Mouse (Mus musculus) adrenal gland, adult 2 months (tissue): ENCODE results near the gene Liph. TPM values are rescaled to one million over a fixed set of nuclear protein-coding genes. Genes with fewer than 3 reads are reported as not detected.
"Not testable (repeated sequence)": the region's sequence is repeated elsewhere in the genome, so short reads cannot be mapped to it uniquely, and the experiment has no call there.

Experiments
- DNase-seq: peaks from one replicate; pipeline ENCODE4 v3.0.0; 2021
- long read RNA-seq: library from polyadenylated mRNA; stranded (forward); transcript quantifications from one replicate; pipeline ENCODE4 v2.0.0, GENCODE M21; 2021
- polyA plus RNA-seq: library from polyadenylated mRNA; depleted of rRNA; stranded (reverse); fragments of >200 nt; gene quantifications from 2 replicates; pipeline ENCODE4 v1.2.3, GENCODE M21; 2012; rRNA removed
- total RNA-seq, 2 experiments: library from RNA; stranded (reverse); gene quantifications; 2 replicates each; pipeline ENCODE4 v1.2.3; 2021

Liph gene
- total RNA-seq (under 1 TPM; 0.26 to 0.79 TPM), polyA plus RNA-seq (0.03 TPM in 1 of 2 replicates, not detected in the other)
- long read RNA-seq, result 0 reads

- no peak for DNase-seq
Measured at GRCm38 (mm10) chr16:21995304-21995703, at the start of gene Liph. Gene Liph, minus strand, starts transcription at chr16:21995663.

DNA sequence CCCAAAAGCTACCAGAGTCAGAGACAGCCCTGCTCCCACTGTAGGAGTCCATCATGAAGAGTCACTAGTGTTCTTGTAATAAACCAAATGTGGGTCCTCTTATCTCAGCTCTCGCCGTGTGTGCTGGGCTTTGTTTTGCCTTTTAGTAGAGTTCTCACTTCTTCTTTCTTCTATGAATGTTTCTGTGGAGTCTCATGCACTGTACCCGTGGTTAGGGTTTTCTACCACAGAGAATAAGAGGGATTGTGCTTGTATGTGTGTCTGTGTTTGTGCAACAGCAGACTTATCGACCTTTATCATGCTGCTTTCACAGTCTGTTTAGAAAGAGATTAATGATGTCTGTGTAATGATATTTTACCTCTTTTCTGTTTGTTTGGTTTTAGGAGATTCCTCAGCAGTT, 48.4 kb upstream of the Liph start:
- DNase-seq, result no peak

GRCm38 (mm10) chr16:22039978-22040377, 44.5 kb upstream of the Liph start:
- DNase-seq, result no peak

DNA sequence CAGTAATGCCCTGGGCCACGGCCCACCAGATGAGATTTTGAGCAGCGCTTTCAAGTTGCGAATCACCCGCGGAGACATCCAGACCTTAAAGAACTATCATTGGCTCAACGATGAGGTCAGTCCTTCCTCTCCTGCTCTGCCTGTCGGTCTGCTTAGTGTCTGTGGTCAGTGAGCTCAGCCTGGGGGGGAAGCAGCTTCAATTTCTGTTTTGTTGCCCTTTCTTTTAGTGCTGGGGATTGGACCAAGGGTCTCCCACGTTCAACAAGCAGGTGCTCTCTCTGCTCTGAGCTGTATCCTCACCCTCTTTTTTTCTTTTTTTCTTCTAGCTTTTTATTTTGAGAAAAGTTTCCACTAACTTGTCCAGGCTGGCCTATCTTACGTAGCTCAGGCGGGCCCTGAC, 43.1 kb upstream of the Liph start:
- DNase-seq, result no peak

DNA sequence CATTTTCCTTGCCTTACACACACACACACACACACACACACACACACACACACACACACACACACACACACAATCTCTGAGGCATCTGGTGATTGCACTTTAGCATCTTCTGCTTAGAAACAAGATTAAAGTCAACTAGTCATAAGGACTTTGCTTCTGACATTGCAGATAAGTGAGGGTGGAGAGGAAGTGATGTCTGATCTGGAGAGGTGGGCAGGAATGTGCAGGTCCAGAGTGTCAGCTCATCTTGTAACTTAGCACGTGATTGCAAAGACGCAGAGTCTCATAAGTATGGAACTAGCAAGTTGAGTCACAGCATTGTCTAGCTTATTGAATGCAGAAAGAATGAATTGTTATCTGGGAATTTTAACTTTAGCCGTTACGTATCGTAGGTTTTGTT, 32.0 kb upstream of the Liph start:
- DNase-seq, result no peak

DNA sequence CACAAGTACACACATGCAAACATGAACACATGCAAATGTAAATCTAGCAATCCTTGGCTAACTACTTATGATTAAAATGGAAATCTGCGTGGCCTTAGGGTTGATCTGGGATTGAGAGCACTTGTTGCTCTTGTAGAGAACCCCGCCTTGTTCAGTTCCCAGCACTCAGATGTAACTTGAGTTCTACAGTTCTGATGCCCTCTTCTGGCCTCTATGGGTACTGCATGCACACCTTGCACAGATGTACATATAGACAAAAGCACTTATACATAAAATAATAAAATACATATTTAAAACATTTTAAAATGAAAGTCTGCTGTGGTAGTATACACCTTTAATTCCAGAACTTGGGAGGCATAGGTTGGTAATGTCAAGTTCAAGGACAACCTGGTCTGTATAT, 26.7 kb upstream of the Liph start:
- DNase-seq, result no peak

DNA sequence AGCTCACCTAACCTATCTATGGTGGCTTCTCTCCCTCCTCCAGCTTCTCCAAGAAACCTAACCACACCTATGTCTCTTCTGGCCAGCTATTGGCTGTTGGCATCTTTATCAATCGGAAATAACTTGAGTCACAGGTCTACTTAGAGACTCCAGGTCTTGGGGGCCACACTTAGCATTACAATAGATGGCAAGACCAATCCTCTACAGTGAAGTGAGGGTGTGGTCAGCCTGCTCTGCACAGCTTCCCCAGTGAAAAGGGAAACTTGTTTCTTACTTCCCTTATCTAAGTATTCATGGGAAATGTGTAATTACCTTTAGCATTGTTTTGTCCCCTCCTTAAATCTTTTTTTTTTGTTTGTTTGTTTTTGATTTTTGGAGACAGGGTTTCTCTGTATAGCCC, 20.1 kb upstream of the Liph start:
- no peak for DNase-seq

DNA sequence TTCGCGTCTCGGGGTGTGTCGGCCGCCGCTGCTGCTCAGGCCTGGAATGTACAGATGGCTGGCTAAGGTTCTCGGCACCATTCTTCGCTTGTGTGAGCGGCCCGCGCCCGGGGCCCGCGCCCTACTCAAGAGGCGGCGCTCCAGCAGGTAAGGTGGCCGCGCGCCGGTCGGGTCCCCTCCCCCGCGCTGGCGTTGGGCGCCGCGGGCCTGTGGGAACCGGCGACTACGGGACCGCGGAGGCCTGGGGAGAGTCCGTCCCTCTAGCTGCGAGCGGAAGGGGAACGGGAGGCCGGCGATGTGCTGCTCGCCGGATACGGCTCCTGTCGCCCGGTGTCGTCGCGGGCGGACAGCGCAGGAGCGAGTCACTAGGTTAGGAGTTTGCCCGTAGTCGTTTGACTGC, 14.1 kb upstream of the Liph start:
- no peak for DNase-seq

DNA sequence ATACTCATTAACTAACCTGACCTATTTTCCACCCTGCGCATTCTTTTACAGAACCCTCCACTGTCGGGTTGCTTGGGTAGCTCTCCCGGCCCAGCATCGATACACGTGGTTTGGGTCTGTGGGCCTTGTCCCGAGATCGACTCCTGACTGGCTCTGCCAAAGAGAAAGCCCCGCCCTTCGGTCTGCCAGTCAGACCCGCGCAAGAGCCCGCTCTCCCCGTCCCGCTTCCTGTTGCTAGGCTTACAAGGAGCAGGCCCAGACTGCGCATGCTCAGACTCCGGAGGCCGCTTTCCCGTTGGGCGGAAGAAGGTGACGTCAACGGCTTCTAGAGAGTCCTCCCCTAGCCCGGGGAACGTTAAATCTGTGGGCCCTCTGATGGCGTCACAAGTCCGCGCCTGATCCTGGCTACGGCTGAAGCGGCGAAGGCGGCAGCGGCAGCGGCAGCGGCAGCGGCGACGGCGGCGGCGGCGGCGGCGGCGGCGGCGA, 13.7 kb upstream of the Liph start, which contains the start of gene Senp2:
Gene Senp2 (plus strand): TSS at position 386 of the 486 bp plus-strand sequence.
- peak; percentile 100 for DNase-seq

GRCm38 (mm10) chr16:22001606-22002005, 6.1 kb upstream of the Liph start:
- DNase-seq, result no peak

DNA sequence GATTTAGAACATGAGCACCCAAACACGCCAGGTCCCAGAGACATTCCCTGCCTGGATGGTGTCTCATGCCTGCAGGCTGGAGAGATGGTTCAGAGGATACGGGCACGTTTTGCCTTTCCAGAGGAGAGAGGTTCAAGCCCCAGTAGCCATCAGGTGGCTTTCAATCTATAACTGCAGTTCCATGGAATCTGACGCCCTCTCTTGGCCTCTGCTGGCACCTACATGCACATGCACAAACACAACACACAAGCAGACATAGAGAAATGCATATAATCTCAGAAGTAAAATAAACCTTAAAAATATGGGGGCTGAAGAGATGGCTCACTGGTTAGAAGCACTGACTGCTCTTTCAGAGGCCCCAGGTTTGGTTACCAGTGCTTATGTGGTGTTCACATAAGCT, 5.7 kb upstream of the Liph start:
- no peak for DNase-seq

- peak; percentile 55 for DNase-seq
Measured at GRCm38 (mm10) chr16:21999941-22000690, 4.7 kb upstream of the Liph start.

DNA sequence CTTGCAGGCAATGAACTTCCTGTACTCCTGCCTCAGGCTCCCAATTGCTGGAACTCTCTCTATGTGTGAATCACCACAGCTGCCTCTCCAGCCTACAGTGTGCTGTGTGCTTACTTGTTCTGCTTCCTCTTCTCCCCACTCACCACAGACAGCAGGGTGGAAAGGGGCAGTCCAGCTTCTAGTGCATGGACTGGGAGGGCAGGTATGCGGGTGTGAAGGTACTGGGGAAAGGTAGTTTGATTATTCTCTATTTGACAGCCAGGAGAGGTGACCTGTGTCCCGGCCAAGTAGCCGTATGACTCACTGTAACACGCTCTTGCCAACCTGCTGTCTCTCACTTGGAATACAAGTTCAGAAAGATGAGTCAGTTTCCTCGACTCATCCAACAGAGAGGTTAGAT, 2.6 kb upstream of the Liph start:
- DNase-seq, result peak; percentile 83

DNA sequence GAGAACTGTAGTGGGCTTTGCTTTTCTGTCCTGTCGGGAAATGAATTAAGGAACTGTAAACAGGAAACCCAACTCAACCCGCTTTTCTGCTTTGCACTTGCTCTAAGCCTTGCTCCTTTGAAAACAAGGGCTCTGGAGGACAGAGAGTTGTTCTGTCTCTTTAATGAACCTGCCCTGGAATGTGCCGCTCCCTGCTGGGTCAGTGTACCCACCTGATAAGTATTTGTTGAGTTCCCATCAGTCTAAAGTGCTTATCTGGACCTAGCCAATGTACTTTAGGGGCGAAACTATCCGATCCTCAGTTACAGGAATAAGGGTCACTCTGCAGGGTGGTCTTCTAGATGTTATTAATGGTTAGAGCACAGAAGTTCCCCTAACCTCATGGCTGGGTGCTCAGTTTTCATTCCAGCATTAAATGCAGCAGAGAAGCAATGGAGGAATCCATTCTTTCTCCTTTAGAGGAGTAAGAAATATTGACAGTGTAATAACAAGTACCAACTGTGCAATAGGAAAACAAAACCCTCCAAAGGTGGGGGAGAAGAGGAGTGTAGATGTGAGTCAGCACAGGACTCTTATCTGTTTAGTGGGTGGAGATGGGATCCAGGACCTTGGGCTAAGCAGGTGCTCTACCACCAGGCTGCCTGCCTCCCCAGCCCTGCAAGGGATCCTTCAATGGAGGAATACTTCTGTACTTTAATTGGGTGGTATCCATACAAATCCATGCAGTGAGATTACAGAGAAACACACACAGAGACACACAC, 1.6 kb upstream of the Liph start:
- DNase-seq, result no peak

DNA sequence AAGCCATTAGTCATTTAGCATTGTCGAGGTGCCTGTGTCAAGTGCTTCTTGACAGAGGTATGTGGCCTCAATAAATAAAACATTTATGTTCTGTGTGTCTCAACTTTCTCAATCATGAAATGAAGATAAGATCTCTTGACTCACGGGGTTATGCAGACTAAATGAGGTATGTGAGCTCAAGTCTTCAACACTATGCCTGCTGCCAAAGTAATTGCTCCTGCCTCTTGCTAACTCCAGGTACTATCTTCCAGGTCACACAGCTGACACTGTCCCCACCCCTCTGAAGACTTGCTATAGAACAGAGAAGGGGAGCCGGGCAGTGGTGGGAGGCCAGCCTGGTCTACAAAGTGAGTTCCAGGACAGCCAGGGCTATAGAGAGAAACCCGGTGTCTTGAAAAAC, 939 bp upstream of the Liph start:
- no peak for DNase-seq

DNA sequence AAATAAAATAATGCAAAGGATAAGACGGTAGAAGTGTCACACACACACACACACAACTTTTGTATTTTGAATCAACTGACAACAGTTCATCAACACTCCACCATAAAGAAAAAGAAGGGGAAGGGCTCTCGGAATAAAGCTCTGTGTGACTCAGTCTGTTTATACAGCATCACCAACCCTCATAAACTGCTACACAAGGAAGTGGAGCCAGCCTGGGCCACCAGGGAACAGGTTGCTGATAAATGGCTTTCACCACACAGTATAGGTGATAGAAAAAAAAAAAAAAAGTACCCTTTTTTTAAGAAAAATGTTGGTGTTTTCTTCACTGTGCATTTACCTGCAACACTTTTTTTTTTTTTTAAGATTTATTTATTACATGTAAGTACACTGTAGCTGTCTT, 3.7 kb downstream of the Liph start:
- DNase-seq, result no peak

DNA sequence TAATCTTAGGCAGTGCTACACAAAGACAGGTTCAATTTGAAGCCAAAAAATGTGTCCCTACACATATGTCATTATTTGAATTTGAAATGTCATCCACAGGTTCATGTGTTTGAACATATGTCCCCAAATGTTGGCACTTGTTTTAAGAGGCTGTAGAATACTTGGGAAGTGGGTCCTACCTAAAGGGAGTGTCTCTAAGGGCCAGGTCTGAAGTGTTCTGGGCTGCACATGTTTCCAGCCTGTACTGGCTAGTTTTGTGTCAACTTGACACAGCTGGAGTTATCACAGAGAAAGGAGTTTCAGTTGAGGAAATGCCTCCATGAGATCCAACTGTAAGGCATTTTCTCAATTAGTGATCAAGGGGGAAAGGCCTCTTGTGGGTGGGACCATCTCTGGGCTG, 4.6 kb downstream of the Liph start:
- not testable (repeated sequence) for DNase-seq

- no peak for DNase-seq
Measured at GRCm38 (mm10) chr16:21987956-21988355, 7.5 kb downstream of the Liph start.

- DNase-seq, result no peak
Measured at GRCm38 (mm10) chr16:21986191-21986590, 9.3 kb downstream of the Liph start.

GRCm38 (mm10) chr16:21984091-21984490, 11.4 kb downstream of the Liph start:
- DNase-seq, result no peak

- DNase-seq, result no peak
Measured at GRCm38 (mm10) chr16:21983581-21983980, 11.9 kb downstream of the Liph start.

DNA sequence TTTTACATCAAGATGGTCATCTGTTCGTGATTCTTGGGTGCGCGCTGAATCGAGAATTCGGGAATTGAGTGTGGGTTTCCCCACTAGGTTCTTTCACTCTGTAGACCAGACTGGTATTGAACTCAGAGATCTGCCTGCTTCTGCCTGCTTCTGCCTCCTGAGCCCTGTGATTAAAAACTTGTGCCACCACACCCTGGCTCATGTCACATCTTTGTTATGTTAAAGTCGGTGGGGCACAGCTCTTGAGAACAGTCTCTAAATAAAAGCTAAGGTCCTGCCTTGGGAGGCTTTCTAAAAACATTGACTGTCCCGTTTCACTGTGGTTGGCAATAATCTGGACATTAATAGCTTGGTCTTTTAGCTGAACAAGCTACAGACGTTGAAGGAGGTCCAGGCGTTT, 12.3 kb downstream of the Liph start:
- no peak for DNase-seq

- DNase-seq, result no peak
Measured at GRCm38 (mm10) chr16:21977347-21977746, 18.1 kb downstream of the Liph start.
